Mouse (Mus musculus): ENCODE measurements around the gene Olfr1412. TPM values are rescaled to one million over a fixed set of nuclear protein-coding genes. Genes with fewer than 3 reads are reported as not detected.

Olfr1412 gene
- polyA plus RNA-seq, 2 experiments = not detected

DNA sequence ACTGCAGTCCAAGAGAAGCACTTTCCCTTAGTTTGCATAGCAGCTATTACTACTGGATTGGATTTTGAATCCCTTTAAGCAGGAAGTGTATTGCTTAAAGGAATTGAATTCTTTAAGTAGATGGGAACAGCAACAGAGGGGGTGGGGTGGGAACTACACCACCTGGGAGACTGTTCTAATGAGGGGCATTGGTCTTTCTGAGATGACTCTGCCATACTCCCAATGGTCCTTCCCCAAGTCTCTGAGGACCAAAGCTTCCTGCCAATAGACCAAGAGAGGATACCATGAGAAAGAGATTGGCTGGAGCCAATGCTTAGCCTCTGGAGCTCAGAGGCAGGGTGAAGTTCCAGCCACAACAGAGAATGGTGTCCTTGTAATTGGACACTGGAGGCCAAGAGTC lies 8.5 kb downstream of the Olfr1412 start, which contains the start of gene Olfr1411:
Gene Olfr1411 (plus strand): TSS at position 301 of the 400 bp plus-strand sequence.
- ATAC-seq (ENCODE audit: insufficient read depth) (no peak), DNase-seq (ENCODE audit: low read depth in 3 of 3, low spot score in 3 of 3) (no peak)
- H3K36me3 ChIP-seq (replicated peaks; ENCODE audit: control insufficient read depth, insufficient read depth, low read depth) = no peaks in the 10 kb centered on the region
- no peaks in the 10 kb centered on the region for H3K4me1 ChIP-seq (replicated peaks; ENCODE audit: control insufficient read depth in 2 of 2, insufficient read depth in 2 of 2, low read length in 1 of 2)
- no peak within 1 kb of the TSS for H3K4me2 ChIP-seq (ENCODE audit: low read depth)
- no peaks in the 10 kb centered on the region for H3K9me3 ChIP-seq (ENCODE audit: control insufficient read depth, low read length)
- no peak within 1 kb of the TSS for H3K9ac ChIP-seq (replicated peaks)
- no peak within 1 kb of the TSS for H3K27ac ChIP-seq
- TF ChIP-seq EP300 (IDR thresholded peaks at IDR 0.05; ENCODE audit: low read depth) (no peak), CTCF (IDR thresholded peaks at IDR 0.05; ENCODE audit: low read depth) (no peak)
- no peaks in the 10 kb centered on the region for H3K27me3 ChIP-seq (ENCODE audit: control insufficient read depth, insufficient read depth, low read length)
- no peak within 1 kb of the TSS for H3K4me3 ChIP-seq (ENCODE audit: insufficient read depth in 1 of 2, low read depth in 2 of 2, low read length in 2 of 2)

- Histone ChIP-seq H3K27ac (no peak overlapping the region), H3K4me3 (ENCODE audit: insufficient read depth in 1 of 2, low read depth in 2 of 2, low read length in 2 of 2) (no peak overlapping the region), H3K36me3 (replicated peaks; ENCODE audit: control insufficient read depth, insufficient read depth, low read depth) (no peaks in the 10 kb centered on the region), H3K9ac (replicated peaks) (no peak overlapping the region), H3K4me1 (replicated peaks; ENCODE audit: control insufficient read depth in 2 of 2, insufficient read depth in 2 of 2, low read length in 1 of 2) (no peaks in the 10 kb centered on the region), H3K27me3 (ENCODE audit: control insufficient read depth, insufficient read depth, low read length) (no peaks in the 10 kb centered on the region), H3K9me3 (ENCODE audit: control insufficient read depth, low read length) (no peaks in the 10 kb centered on the region), H3K4me2 (ENCODE audit: low read depth) (no peak overlapping the region)
- 58% methylated on average over 3 of the region's 3 CpGs for WGBS (ENCODE audit: insufficient replicate concordance)
- no peak for TF ChIP-seq EP300 (IDR thresholded peaks at IDR 0.05; ENCODE audit: low read depth)
- no peak for TF ChIP-seq CTCF (IDR thresholded peaks at IDR 0.05; ENCODE audit: low read depth)
- ATAC-seq (ENCODE audit: insufficient read depth) (no peak), DNase-seq (ENCODE audit: low read depth in 3 of 3, low spot score in 3 of 3) (no peak)
Observed at GRCm38 (mm10) chr1:92596019-92596418, 10.4 kb downstream of the Olfr1412 start.

DNA sequence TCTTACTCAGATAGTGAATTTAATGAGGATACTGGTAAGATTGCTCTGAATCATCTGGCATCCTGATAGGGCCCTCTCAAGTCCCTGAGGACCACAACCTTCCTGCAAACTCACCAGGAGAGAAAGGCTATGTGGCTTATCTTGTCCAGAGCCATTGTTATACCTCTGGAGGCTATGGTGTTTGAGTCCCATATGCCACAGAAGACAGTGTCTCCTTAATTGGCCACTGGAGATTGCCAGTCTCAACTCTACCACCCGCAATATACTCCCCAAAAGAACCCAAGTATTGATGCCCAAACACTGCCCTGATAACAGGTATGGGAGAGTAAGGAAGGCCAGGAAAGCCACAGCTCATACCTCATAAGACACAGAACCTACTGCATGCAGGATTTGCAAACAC lies 19.9 kb downstream of the Olfr1412 start, which contains the start of gene Olfr1410:
Gene Olfr1410 (plus strand): TSS at position 301 of the 400 bp plus-strand sequence.
- 52% methylated on average over 1 of the region's 1 CpGs for WGBS (ENCODE audit: insufficient replicate concordance)

DNA sequence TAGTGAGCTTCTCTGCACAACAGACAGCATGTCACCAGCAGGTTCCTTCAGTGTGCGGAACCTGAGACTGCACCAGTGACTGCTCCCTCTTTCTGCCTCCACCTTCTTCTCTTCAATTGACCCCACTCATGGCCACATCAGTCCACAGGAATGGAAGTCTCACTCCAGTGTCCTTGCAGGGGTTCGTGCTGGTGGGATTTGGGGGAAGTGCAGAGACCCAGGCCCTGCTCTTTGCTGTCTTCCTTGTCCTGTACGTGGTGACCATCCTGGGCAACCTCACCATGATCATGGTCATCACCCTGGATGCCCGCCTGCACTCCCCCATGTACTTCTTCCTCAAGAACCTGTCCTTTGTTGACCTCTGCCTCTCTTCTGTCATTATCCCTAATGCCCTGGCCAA lies 22.1 kb downstream of the Olfr1412 start:
- TF ChIP-seq EP300 (IDR thresholded peaks at IDR 0.05; ENCODE audit: low read depth) (no peak), CTCF (IDR thresholded peaks at IDR 0.05; ENCODE audit: low read depth) (no peak)
- DNase-seq (ENCODE audit: low read depth in 3 of 3, low spot score in 3 of 3) = no peak
- Histone ChIP-seq H3K4me1 (replicated peaks; ENCODE audit: control insufficient read depth in 2 of 2, insufficient read depth in 2 of 2, low read length in 1 of 2) (no peaks in the 10 kb centered on the region), H3K27ac (no peak overlapping the region), H3K9me3 (ENCODE audit: control insufficient read depth, low read length) (no peaks in the 10 kb centered on the region), H3K4me3 (ENCODE audit: insufficient read depth in 1 of 2, low read depth in 2 of 2, low read length in 2 of 2) (no peak overlapping the region), H3K27me3 (ENCODE audit: control insufficient read depth, insufficient read depth, low read length) (no peaks in the 10 kb centered on the region), H3K9ac (replicated peaks) (no peak overlapping the region), H3K36me3 (replicated peaks; ENCODE audit: control insufficient read depth, insufficient read depth, low read depth) (no peaks in the 10 kb centered on the region), H3K4me2 (ENCODE audit: low read depth) (no peak overlapping the region)
- no peak for ATAC-seq (ENCODE audit: insufficient read depth)
- 43% methylated on average over 4 of the region's 4 CpGs for WGBS (ENCODE audit: insufficient replicate concordance)

More for the DNA sequence above, 19.9 kb downstream of the Olfr1412 start, which contains the start of gene Olfr1410:
- H3K4me2 ChIP-seq (ENCODE audit: low read depth) = no peak within 1 kb of the TSS
- H3K27me3 ChIP-seq (ENCODE audit: control insufficient read depth, insufficient read depth, low read length) = no peaks in the 10 kb centered on the region
- no peaks in the 10 kb centered on the region for H3K36me3 ChIP-seq (replicated peaks; ENCODE audit: control insufficient read depth, insufficient read depth, low read depth)
- no peak within 1 kb of the TSS for H3K27ac ChIP-seq
- no peaks in the 10 kb centered on the region for H3K9me3 ChIP-seq (ENCODE audit: control insufficient read depth, low read length)
- H3K9ac ChIP-seq (replicated peaks) = no peak within 1 kb of the TSS
- ATAC-seq (ENCODE audit: insufficient read depth) (no peak), DNase-seq (ENCODE audit: low read depth in 3 of 3, low spot score in 3 of 3) (no peak)
- H3K4me3 ChIP-seq (ENCODE audit: insufficient read depth in 1 of 2, low read depth in 2 of 2, low read length in 2 of 2) = no peak within 1 kb of the TSS
- H3K4me1 ChIP-seq (replicated peaks; ENCODE audit: control insufficient read depth in 2 of 2, insufficient read depth in 2 of 2, low read length in 1 of 2) = no peaks in the 10 kb centered on the region
- TF ChIP-seq CTCF (IDR thresholded peaks at IDR 0.05; ENCODE audit: low read depth) (no peak), EP300 (IDR thresholded peaks at IDR 0.05; ENCODE audit: low read depth) (no peak)

DNA sequence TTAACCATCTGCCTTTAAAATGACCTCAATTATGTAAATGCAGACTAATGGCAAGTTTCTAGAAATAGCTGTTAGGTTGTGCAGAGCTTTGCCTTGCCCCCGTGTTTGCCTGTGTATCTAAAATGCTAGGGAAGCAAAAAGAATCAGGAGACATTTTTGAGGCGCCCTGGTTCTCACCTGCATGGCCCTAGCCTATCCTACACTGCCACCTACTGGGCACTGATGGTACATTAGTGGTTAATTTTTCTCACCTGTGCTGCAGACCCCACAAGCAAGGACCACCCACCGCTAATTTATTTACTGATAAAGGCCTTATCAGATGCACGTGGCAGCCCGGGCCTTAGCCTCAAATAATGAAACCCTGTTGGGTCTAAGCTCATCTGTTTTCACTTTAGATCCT lies 25.4 kb downstream of the Olfr1412 start:
- TF ChIP-seq CTCF (IDR thresholded peaks at IDR 0.05; ENCODE audit: low read depth) (peak; percentile 78), EP300 (IDR thresholded peaks at IDR 0.05; ENCODE audit: low read depth) (no peak)
- ATAC-seq (ENCODE audit: insufficient read depth) (no peak), DNase-seq (ENCODE audit: low read depth in 3 of 3, low spot score in 3 of 3) (peak in 1 of 3 experiments; percentile 2)
- Histone ChIP-seq H3K4me3 (ENCODE audit: insufficient read depth in 1 of 2, low read depth in 2 of 2, low read length in 2 of 2) (no peak overlapping the region), H3K27ac (no peak overlapping the region), H3K36me3 (replicated peaks; ENCODE audit: control insufficient read depth, insufficient read depth, low read depth) (no peaks in the 10 kb centered on the region), H3K9ac (replicated peaks) (no peak overlapping the region), H3K9me3 (ENCODE audit: control insufficient read depth, low read length) (no peaks in the 10 kb centered on the region), H3K4me2 (ENCODE audit: low read depth) (no peak overlapping the region), H3K27me3 (ENCODE audit: control insufficient read depth, insufficient read depth, low read length) (no peaks in the 10 kb centered on the region), H3K4me1 (replicated peaks; ENCODE audit: control insufficient read depth in 2 of 2, insufficient read depth in 2 of 2, low read length in 1 of 2) (no peaks in the 10 kb centered on the region)
- WGBS (ENCODE audit: insufficient replicate concordance) = 5% methylated on average over 5 of the region's 5 CpGs

Measured in liver, embryonic 14.5 days (tissue).